Mouse (Mus musculus) 3134 (cell line): ENCODE measurements at regions not wholly inside any gene's neighbourhood (a gene's known extent, or its start where the extent isn't known, plus 50 kb on each side); places are given as distances from the start of the nearest gene placed in this dataset.

Source experiments
- DNase-seq: peaks from one replicate; pipeline ENCODE4 v3.0.0-alpha.2; 2011; ENCODE audit warnings: low spot score; ENCODE audit not compliant: insufficient read length; ENCODE audit errors: extremely low read depth

GRCm38 (mm10) chr5:42578208-42578844 is 510.6 kb downstream of the Gm16223 start:
- no peak for DNase-seq

GRCm38 (mm10) chr5:42620698-42621097 is 552.9 kb downstream of the Gm16223 start:
- no peak for DNase-seq

DNA sequence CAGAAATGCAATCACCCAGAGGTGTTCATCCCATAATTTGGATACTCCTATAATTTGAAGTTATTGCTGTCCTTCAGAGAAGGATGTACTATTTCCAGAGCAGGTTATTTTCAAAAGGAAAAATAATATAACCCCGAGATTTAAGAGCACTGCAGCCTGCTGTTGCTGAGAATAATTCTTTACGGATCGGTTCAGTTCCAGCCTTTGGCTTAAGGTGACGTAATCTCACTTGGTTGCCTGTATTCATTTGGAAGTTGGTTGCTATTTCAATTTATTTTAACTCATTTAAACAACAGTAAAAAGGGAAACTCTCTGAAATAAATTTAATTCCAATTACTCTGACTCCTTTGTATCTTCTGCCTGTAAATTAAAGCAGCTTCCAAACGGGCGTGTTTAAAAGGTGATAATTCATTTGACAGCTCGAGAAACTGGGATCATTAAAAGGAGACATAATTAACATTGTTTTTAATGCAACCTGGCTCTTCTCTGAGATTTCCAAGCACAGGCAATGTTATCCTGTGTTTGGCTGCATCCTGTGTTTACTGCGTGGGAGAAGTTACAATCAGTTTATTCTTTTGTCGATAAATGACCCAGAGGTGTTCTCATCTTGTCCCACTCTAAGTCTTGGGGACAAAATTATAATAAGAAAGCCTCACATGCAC is 568.5 kb downstream of the Gm16223 start:
- no peak for DNase-seq

- DNase-seq, result no peak
Observed at GRCm38 (mm10) chr5:42656460-42656859, 576.5 kb upstream of the Cpeb2 start.

DNA sequence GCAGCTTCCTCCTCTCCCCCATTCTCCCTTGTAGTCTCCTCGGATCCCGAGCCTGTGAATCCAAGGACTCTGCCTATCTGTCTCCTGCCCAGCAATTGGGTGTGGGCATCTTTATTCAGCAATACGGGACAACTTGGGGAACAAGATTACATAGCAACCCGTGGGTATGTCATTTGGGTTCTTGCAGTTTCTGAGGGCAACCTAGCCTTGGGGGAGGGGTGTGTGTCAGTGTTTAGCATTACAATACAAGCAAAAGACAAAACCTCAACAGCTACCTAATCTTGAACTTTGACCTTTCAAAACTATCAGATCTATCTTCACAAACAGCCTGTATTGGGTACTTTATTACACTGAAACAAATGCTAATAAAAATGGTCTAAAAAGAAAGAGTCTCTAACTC is 573.0 kb upstream of the Cpeb2 start:
- DNase-seq, result no peak

GRCm38 (mm10) chr5:42679617-42680016 is 553.4 kb upstream of the Cpeb2 start:
- DNase-seq, result no peak

DNA sequence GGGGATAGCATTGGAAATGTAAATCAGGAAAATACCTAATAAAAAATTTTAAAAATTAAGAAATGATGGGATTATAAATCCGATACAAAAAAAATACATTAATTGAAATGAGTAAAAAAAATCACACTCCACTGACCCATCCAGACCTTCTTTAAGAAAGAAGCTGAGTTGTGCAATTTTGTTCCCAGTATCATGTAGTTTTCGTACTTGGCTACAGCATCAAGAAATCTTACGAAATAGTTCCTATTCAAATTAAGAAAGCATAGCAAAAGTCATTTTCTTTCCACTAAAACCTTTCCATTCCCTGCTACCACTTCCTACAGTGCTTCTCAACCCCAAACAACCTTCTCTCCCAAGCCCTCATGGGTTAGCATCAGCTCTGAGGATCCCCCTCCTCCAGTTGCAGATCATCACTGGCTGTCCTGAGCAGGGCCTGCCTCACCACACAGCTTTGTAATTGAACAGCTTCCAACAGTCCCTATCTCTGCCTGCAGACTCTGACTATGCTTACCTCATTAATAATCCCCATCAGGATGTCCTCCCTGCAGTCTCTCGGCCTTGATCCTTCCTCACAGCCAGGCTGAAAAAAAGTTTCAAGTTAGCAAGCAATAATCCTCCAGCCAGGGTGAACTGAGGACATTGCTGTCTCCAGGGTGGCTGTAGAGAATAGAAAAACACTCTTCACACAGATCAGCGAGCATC is 547.5 kb upstream of the Cpeb2 start:
- no peak for DNase-seq

GRCm38 (mm10) chr5:42687176-42687575 is 545.8 kb upstream of the Cpeb2 start:
- no peak for DNase-seq
